Mouse (Mus musculus) G1E (cell line): Measurements from ENCODE around the gene Tmem123. TPM values are rescaled to one million over a fixed set of nuclear protein-coding genes. Genes with fewer than 3 reads are reported as not detected.
A peak's percentile ranks its signal among the peaks of the same experiment; 100 is the strongest.

ENCODE experiments used
- ATAC-seq: 2 replicates; pipeline ENCODE4 v1.8.0; 2016; ENCODE audit warnings: mild to moderate bottlenecking; ENCODE audit not compliant: insufficient number of reproducible peaks, poor library complexity, low FRiP score, severe bottlenecking; ENCODE audit errors: extremely low read depth
- DNase-seq: peaks from one replicate; pipeline ENCODE4 v3.0.0; 2012; ENCODE audit warnings: low spot score
- H3K27me3 ChIP-seq: 2 replicates; pipeline ENCODE4 v1.6.1; 2012; ENCODE audit warnings: mild to moderate bottlenecking, low read length, inconsistent platforms; ENCODE audit not compliant: insufficient read depth
- H3K36me3 ChIP-seq: replicated peaks from 2 replicates; pipeline ENCODE3; 2012; ENCODE audit warnings: mild to moderate bottlenecking, inconsistent platforms
- H3K4me1 ChIP-seq: 2 replicates; pipeline ENCODE4 v1.6.1; 2012; ENCODE audit warnings: low read depth, low read length, inconsistent platforms, mixed read lengths; ENCODE audit not compliant: insufficient read depth
- H3K4me3 ChIP-seq: 2 replicates; pipeline ENCODE4 v1.5.1; 2012; ENCODE audit warnings: low read depth, mild to moderate bottlenecking, inconsistent platforms, low read length, moderate library complexity, mixed read lengths
- H3K9me3 ChIP-seq: replicated peaks from 2 replicates; pipeline ENCODE4 v1.6.1; 2012; ENCODE audit warnings: inconsistent platforms
- CTCF ChIP-seq: IDR thresholded peaks from 2 replicates; pipeline ENCODE4 v1.5.1; 2012; ENCODE audit warnings: low read depth, low read length, inconsistent platforms, mixed read lengths
- GATA1 ChIP-seq: IDR thresholded peaks from 2 replicates; pipeline ENCODE4 v1.6.1; 2012; ENCODE audit warnings: borderline replicate concordance, low read length, inconsistent platforms, mixed read lengths
- GATA2 ChIP-seq: IDR thresholded peaks from 2 replicates; pipeline ENCODE4 v1.6.1; 2012; ENCODE audit warnings: low read depth, low read length, inconsistent platforms, borderline replicate concordance
- POLR2AphosphoS5 ChIP-seq: IDR thresholded peaks from 2 replicates; pipeline ENCODE4 v1.6.1; 2012; ENCODE audit warnings: low read depth, low read length, inconsistent platforms; ENCODE audit not compliant: insufficient replicate concordance
- TAL1 ChIP-seq: conservative IDR thresholded peaks from 2 replicates; pipeline ENCODE4 v1.6.1; 2012; ENCODE audit warnings: low read depth, low read length, inconsistent platforms, mixed read lengths
- polyA plus RNA-seq: library from polyadenylated mRNA; stranded (reverse); fragments of >175 nt; gene quantifications from 2 replicates; pipeline ENCODE4 v1.2.3, GENCODE M21; 2012
- total RNA-seq, 2 experiments: library from RNA; stranded (forward) in 1 of 2; stranded (reverse) in 1 of 2; fragments of 200-1000 nt in 1 of 2; fragments of >200 nt in 1 of 2; fragmentation: Nextera tagmentation in 1 of 2; gene quantifications; 2 replicates each; pipeline ENCODE4 v1.2.3; 2014 to 2017

Gene Tmem123
- total RNA-seq (2014; fragmentation: Nextera tagmentation) (120 and 137 TPM in 2 replicates), total RNA-seq (2017) (105 and 118 TPM in 2 replicates), polyA plus RNA-seq (35.3 and 49.4 TPM in 2 replicates)

GRCm38 (mm10) chr9:7763614-7764300 lies at the start of gene Tmem123:
TSS of gene Tmem123 (plus strand) at chr9:7764041.
- peak; percentile 91 for DNase-seq
- H3K4me1 ChIP-seq = peaks cover 45% of the 10 kb centered on the region
- peak; percentile 91 for ATAC-seq
- H3K27me3 ChIP-seq = no peaks in the 10 kb centered on the region; the same call in 1 of the 2 replicates
- peaks cover 20% of the 10 kb centered on the region for H3K36me3 ChIP-seq
- H3K9me3 ChIP-seq = peaks cover 2% of the 10 kb centered on the region; the same call in 1 of the 2 replicates
- H3K4me3 ChIP-seq = peak within 1 kb of the TSS; percentile 88
- TF ChIP-seq CTCF (no peak), GATA2 (no peak), GATA1 (no peak), POLR2AphosphoS5 (no peak), TAL1 (no peak)

GRCm38 (mm10) chr9:7714062-7714907 lies 49.6 kb upstream of the Tmem123 start:
- ATAC-seq = peak; percentile 15; the same call in 1 of the 2 replicates
- H3K9me3 ChIP-seq = no peaks in the 10 kb centered on the region
- H3K4me3 ChIP-seq = no peak overlapping the region
- TF ChIP-seq CTCF = peak; percentile 33; the same call in 1 of the 2 replicates
- TF ChIP-seq POLR2AphosphoS5 = no peak
- peaks cover 12% of the 10 kb centered on the region; the same call in 1 of the 2 replicates for H3K4me1 ChIP-seq
- peaks cover 12% of the 10 kb centered on the region for H3K27me3 ChIP-seq
- H3K36me3 ChIP-seq = no peaks in the 10 kb centered on the region
- peak; percentile 13 for DNase-seq

- no peak for ATAC-seq
- no peak overlapping the region for H3K4me3 ChIP-seq
Measured at GRCm38 (mm10) chr9:7714908-7715175, 49.0 kb upstream of the Tmem123 start.

GRCm38 (mm10) chr9:7721543-7721942 lies 42.3 kb upstream of the Tmem123 start:
- Histone ChIP-seq H3K4me1 (peaks cover 14% of the 10 kb centered on the region), H3K27me3 (peaks cover 20% of the 10 kb centered on the region; the same call in 1 of the 2 replicates), H3K9me3 (no peaks in the 10 kb centered on the region), H3K36me3 (no peaks in the 10 kb centered on the region), H3K4me3 (no peak overlapping the region)
- DNase-seq = no peak
- TF ChIP-seq GATA2 = no peak
- TF ChIP-seq TAL1 = no peak
- ATAC-seq = no peak

More at GRCm38 (mm10) chr9:7714908-7715175, 49.0 kb upstream of the Tmem123 start:
- Histone ChIP-seq H3K4me1 (peaks cover 12% of the 10 kb centered on the region; the same call in 1 of the 2 replicates), H3K36me3 (no peaks in the 10 kb centered on the region), H3K27me3 (peaks cover 12% of the 10 kb centered on the region), H3K9me3 (no peaks in the 10 kb centered on the region)
- TF ChIP-seq POLR2AphosphoS5 (no peak), GATA2 (no peak), CTCF (no peak), TAL1 (no peak), GATA1 (no peak)
- DNase-seq = no peak

GRCm38 (mm10) chr9:7728997-7729396 lies 34.8 kb upstream of the Tmem123 start:
- peaks cover 22% of the 10 kb centered on the region for H3K4me1 ChIP-seq
- DNase-seq (peak; percentile 12), ATAC-seq (peak; percentile 97)
- H3K4me3 ChIP-seq = peak overlapping the region; percentile 25; the same call in 1 of the 2 replicates
- H3K9me3 ChIP-seq = no peaks in the 10 kb centered on the region
- TF ChIP-seq POLR2AphosphoS5 = no peak
- TF ChIP-seq GATA2 = no peak
- TF ChIP-seq TAL1 = peak; percentile 52; the same call in 1 of the 2 replicates
- no peak for TF ChIP-seq GATA1
- TF ChIP-seq CTCF = no peak
- no peaks in the 10 kb centered on the region for H3K27me3 ChIP-seq
- H3K36me3 ChIP-seq = no peaks in the 10 kb centered on the region

DNA sequence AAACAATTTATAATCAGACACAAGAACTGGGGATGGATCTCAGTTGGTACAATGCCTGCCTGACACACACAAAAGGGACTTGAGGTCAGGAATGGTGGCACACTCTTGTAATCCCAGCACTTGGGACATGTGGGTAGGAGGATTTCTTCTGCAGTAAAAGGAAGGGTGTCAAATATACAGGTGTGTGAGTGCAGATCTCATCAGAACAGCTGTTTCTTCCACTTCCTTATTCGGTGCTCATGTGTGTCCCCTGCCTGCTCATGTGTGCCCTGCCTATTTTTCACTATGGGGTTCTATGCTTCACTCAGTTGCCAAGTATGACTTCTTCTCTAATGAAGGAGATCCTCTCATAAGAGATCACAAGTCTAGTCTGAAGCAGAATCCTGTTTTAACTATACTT lies 21.1 kb upstream of the Tmem123 start:
- no peak for DNase-seq
- TF ChIP-seq CTCF (no peak), GATA1 (no peak), POLR2AphosphoS5 (no peak), TAL1 (no peak), GATA2 (no peak)
- H3K27me3 ChIP-seq = peaks cover 12% of the 10 kb centered on the region
- H3K4me1 ChIP-seq = peaks cover 7% of the 10 kb centered on the region; the same call in 1 of the 2 replicates
- H3K4me3 ChIP-seq = no peak overlapping the region
- no peaks in the 10 kb centered on the region for H3K9me3 ChIP-seq
- no peak for ATAC-seq
- H3K36me3 ChIP-seq = no peaks in the 10 kb centered on the region
